Mouse (Mus musculus) heart, embryonic 16.5 days (tissue): ENCODE data around the gene Kif7. TPM values are rescaled to one million over a fixed set of nuclear protein-coding genes. Genes with fewer than 3 reads are reported as not detected.

ENCODE experiments used
- ATAC-seq: fragments of 200-750 bp; cut with Nextera tagmentation; replicated peaks from 2 replicates; pipeline ENCODE4 v1.8.0; 2017; ENCODE audit warnings: moderate number of reproducible peaks; ENCODE audit not compliant: insufficient read depth, low FRiP score; ENCODE audit errors: extremely low read depth
- H3K27ac ChIP-seq: fragments of 300-500 bp; sonication (generic); 2 replicates; pipeline ENCODE4 v1.5.1; 2014; ENCODE audit warnings: mild to moderate bottlenecking, low read length, control low read depth, moderate library complexity
- H3K27me3 ChIP-seq: fragments of 300-500 bp; sonication (generic); 2 replicates; pipeline ENCODE4 v1.6.1; 2014; ENCODE audit warnings: low read length, mixed read lengths; ENCODE audit not compliant: control insufficient read depth, insufficient read depth
- H3K36me3 ChIP-seq: fragments of 300-500 bp; sonication (generic); 2 replicates; pipeline ENCODE4 v1.6.1; 2014; ENCODE audit not compliant: control insufficient read depth, insufficient read depth
- H3K4me1 ChIP-seq: fragments of 300-500 bp; sonication (generic); 2 replicates; pipeline ENCODE4 v1.6.1; 2014; ENCODE audit warnings: low read length, mixed read lengths; ENCODE audit not compliant: control insufficient read depth, insufficient read depth
- H3K4me2 ChIP-seq: fragments of 300-500 bp; sonication (generic); 2 replicates; pipeline ENCODE4 v1.6.1; 2014; ENCODE audit warnings: low read depth, mild to moderate bottlenecking, control low read depth, low read length
- H3K4me3 ChIP-seq: fragments of 300-500 bp; sonication (generic); 2 replicates; pipeline ENCODE4 v1.5.1; 2014; ENCODE audit warnings: mild to moderate bottlenecking, control low read depth, low read length
- H3K9ac ChIP-seq: fragments of 300-500 bp; sonication (generic); 2 replicates; pipeline ENCODE4 v1.6.1; 2014; ENCODE audit warnings: low read length, control low read depth
- H3K9me3 ChIP-seq: fragments of 300-500 bp; sonication (generic); replicated peaks from 2 replicates; pipeline ENCODE4 v1.6.1; 2016; ENCODE audit warnings: low read length; ENCODE audit not compliant: control insufficient read depth
- WGBS: fragments of 180-500 bp; shearing (Covaris S2); extraction: QIAGEN DNeasy Blood & Tissue Kit; methylation state at CpG from one replicate; pipeline ENCODE4 v1.1.7; 2014; 5-methylcytosine and 5-hydroxymethylcytosine counted together
- polyA plus RNA-seq: library from polyadenylated mRNA; unstranded; fragments of >200 nt; fragmentation: Nextera tagmentation; extraction: Ambion mirVana; gene quantifications from 2 replicates; pipeline ENCODE4 v1.2.1, GENCODE M21; 2015

The Kif7 gene
- 1.5 and 1.8 TPM in 2 replicates for polyA plus RNA-seq

DNA sequence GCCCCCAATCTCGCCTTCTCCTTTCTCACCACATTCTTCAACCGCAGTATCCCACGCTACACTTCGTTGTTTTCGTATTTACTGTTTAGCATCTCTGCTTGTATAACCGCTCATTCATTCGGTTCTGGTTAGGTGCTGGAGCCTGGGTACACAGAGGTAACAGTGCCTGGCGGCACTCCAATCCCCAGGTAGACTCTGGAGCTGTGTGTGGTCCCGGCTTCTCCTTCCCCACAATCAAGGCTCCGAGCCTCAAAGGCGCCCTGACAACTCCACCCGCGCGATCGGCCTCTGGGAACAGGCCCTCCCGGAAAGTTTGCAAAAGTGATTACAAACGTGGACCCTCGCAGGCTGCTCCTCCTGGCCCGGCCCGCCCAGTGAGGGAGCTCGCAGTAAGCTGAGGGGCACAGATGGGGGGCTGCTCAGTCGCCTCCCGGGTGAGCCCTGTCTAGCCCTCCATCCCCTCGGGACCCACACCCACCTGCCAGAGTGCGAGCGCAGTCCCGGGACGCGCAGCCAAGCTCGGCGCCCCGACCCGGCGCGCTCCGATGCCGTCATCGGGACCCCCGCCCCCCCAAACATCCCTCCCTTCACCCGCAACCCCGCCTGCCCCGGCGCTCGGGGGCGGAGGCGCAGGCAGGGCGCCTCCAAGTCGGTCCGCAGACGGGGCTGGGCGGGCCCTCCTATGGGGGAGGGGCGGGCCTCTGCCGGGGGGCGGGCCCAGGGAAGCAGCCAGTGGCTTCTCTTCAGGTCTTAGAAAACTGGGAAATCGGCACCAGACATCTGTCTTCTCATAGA is at the start of gene Kif7:
TSS of gene Kif7 (minus strand) at position 534 of the 795 bp plus-strand sequence.
- peak within 1 kb of the TSS; percentile 85 for H3K9ac ChIP-seq
- no peaks in the 10 kb centered on the region for H3K9me3 ChIP-seq
- H3K27me3 ChIP-seq: peaks cover 19% of the 10 kb centered on the region
- no peaks in the 10 kb centered on the region for H3K36me3 ChIP-seq
- H3K27ac ChIP-seq: no peak within 1 kb of the TSS
- peaks cover 10% of the 10 kb centered on the region for H3K4me1 ChIP-seq
- H3K4me2 ChIP-seq: peak within 1 kb of the TSS; percentile 97
- H3K4me3 ChIP-seq: peak within 1 kb of the TSS; percentile 62
- peak; percentile 90 for ATAC-seq
- WGBS: 2% methylated on average over 55 of the region's 55 CpGs

DNA sequence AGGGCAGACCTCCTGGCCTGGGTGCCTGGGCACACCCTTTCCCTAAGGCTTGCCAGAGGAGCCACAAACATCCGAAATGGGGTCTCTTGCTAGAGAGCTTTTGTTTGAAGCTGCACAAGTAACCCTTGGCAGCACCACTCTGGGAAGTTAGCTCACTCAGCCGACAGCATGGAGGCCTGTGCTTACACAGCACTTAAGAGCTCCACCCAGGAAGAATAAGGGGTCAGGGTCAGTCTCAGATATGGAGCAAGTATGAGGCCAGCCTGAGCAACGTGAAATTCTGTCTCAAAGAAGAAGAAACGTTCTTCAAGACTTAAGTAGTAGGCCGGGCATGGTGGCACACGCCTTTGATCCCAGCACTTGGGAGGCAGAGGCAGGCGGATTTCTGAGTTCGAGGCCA is 46.6 kb upstream of the Kif7 start:
- Histone ChIP-seq H3K9ac (no peak overlapping the region), H3K27ac (no peak overlapping the region), H3K9me3 (no peaks in the 10 kb centered on the region), H3K4me3 (no peak overlapping the region), H3K27me3 (no peaks in the 10 kb centered on the region), H3K36me3 (no peaks in the 10 kb centered on the region), H3K4me2 (no peak overlapping the region), H3K4me1 (no peaks in the 10 kb centered on the region)
- ATAC-seq: no peak
- WGBS: 62% methylated on average over 8 of the region's 8 CpGs

GRCm38 (mm10) chr7:79761124-79761876 is 45.8 kb upstream of the Kif7 start:
- no peak overlapping the region for H3K27ac ChIP-seq
- H3K9me3 ChIP-seq: no peaks in the 10 kb centered on the region
- ATAC-seq: no peak
- no peak overlapping the region for H3K4me3 ChIP-seq
- H3K36me3 ChIP-seq: no peaks in the 10 kb centered on the region
- no peaks in the 10 kb centered on the region for H3K27me3 ChIP-seq
- no peak overlapping the region for H3K9ac ChIP-seq
- no peaks in the 10 kb centered on the region for H3K4me1 ChIP-seq
- WGBS: 64% methylated on average over 5 of the region's 5 CpGs
- H3K4me2 ChIP-seq: no peak overlapping the region

GRCm38 (mm10) chr7:79759766-79760165 is 44.2 kb upstream of the Kif7 start:
- no peak overlapping the region for H3K4me2 ChIP-seq
- H3K4me1 ChIP-seq: no peaks in the 10 kb centered on the region
- no peak overlapping the region for H3K27ac ChIP-seq
- H3K4me3 ChIP-seq: no peak overlapping the region
- H3K27me3 ChIP-seq: no peaks in the 10 kb centered on the region
- H3K9ac ChIP-seq: no peak overlapping the region
- no peaks in the 10 kb centered on the region for H3K36me3 ChIP-seq
- ATAC-seq: no peak
- no peaks in the 10 kb centered on the region for H3K9me3 ChIP-seq

DNA sequence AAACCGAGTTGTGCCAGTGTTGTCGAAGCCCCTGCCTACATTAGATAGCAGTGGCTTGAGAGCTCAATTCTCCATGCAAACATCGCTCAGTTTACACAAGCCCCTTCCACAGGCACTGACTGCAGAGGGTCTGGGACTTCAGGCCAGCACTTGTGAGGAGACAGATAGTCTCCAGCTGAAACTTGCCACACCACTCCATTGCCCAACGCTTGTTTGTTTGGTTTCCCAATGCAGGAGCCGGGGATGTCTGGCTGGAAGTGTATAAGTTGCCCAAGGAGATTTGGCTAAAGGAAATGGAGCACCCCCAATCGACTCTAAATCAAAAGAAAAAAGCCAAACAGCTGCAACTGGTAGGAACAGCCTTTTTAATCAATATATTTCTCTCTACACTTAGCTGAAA is 42.7 kb upstream of the Kif7 start:
- H3K4me1 ChIP-seq: no peaks in the 10 kb centered on the region
- H3K4me3 ChIP-seq: no peak overlapping the region
- no peaks in the 10 kb centered on the region for H3K27me3 ChIP-seq
- no peaks in the 10 kb centered on the region for H3K36me3 ChIP-seq
- ATAC-seq: no peak
- H3K4me2 ChIP-seq: no peak overlapping the region
- H3K9ac ChIP-seq: no peak overlapping the region
- WGBS: 55% methylated on average over 6 of the region's 6 CpGs
- no peaks in the 10 kb centered on the region for H3K9me3 ChIP-seq
- no peak overlapping the region for H3K27ac ChIP-seq

GRCm38 (mm10) chr7:79756334-79756733 is 40.8 kb upstream of the Kif7 start:
- Histone ChIP-seq H3K4me1 (no peaks in the 10 kb centered on the region), H3K9ac (no peak overlapping the region), H3K9me3 (no peaks in the 10 kb centered on the region), H3K27ac (no peak overlapping the region), H3K27me3 (no peaks in the 10 kb centered on the region), H3K4me3 (no peak overlapping the region), H3K4me2 (no peak overlapping the region), H3K36me3 (no peaks in the 10 kb centered on the region)
- WGBS: 46% methylated on average over 2 of the region's 2 CpGs
- ATAC-seq: no peak

DNA sequence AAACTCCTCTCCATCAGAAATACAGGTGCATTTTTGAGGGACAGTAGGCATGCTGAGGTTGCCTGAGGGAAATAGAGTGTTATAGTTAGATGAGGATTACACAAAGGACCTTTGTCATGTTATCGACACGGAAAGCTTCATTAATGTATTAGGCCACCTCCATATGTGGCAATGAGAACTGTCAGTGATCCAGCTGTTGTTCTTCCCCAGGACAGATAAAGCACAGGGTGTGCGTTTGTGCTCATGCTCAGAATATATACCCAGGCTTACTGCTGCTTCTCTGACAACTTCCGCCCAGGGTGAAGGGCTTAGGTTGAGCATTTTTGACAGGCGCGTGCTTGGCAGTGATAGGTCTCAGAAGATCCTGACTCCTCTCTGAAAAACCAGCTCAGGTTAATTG is 34.0 kb upstream of the Kif7 start:
- Histone ChIP-seq H3K9ac (no peak overlapping the region), H3K36me3 (no peaks in the 10 kb centered on the region), H3K4me3 (no peak overlapping the region), H3K9me3 (no peaks in the 10 kb centered on the region), H3K27ac (no peak overlapping the region), H3K27me3 (no peaks in the 10 kb centered on the region), H3K4me2 (no peak overlapping the region), H3K4me1 (no peaks in the 10 kb centered on the region)
- WGBS: 76% methylated on average over 6 of the region's 6 CpGs
- no peak for ATAC-seq

DNA sequence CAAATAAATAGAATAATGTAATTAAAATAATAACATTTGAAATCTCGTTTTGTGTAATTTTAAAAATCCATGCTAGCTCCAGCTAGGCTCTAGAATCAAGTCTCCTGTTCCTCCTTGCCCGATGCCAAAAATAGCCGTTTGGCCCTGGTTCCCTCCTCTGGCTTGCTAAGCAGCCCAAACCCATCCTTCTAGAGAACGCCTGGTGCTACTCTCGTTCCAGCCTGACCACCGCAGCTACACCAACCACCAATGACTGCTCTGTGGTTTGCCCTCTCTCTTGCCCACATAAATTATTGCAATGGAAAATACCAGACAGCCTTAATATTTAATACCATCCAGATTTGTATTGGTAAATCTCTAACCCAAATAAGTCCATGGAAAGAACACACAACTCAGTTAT is 32.1 kb upstream of the Kif7 start:
- H3K4me2 ChIP-seq: no peak overlapping the region
- no peak overlapping the region for H3K9ac ChIP-seq
- ATAC-seq: no peak
- H3K27ac ChIP-seq: no peak overlapping the region
- no peaks in the 10 kb centered on the region for H3K27me3 ChIP-seq
- no peaks in the 10 kb centered on the region for H3K9me3 ChIP-seq
- 50% methylated on average over 6 of the region's 6 CpGs for WGBS
- H3K4me1 ChIP-seq: 0 out of 2 replicates have a peak, but pooled peaks cover 2% of the 10 kb centered on the region
- no peaks in the 10 kb centered on the region for H3K36me3 ChIP-seq
- H3K4me3 ChIP-seq: no peak overlapping the region

DNA sequence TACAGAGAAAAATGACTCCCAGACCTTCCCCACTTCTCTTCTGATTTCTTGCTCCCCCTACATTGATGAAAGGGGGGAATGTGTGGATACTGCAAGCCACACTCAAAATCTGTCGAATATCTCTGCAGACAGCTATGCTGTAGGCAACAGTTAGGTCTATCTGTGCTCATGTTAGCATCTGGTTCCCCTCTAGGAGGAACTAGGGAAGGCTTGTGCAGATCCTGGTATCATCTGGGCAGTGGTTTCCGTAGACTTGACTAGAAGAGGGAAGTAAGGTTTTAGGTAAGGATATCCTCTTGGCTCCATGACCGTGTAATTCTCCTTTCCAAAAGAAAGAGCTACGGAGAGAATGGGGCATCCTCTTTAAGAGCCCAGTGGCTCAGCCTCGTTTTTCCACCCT is 29.1 kb upstream of the Kif7 start:
- H3K27ac ChIP-seq: no peak overlapping the region
- H3K4me2 ChIP-seq: no peak overlapping the region
- no peak overlapping the region for H3K4me3 ChIP-seq
- 0 out of 2 replicates have a peak, but pooled peaks cover 2% of the 10 kb centered on the region for H3K4me1 ChIP-seq
- 58% methylated on average over 5 of the region's 5 CpGs for WGBS
- H3K9ac ChIP-seq: no peak overlapping the region
- no peaks in the 10 kb centered on the region for H3K9me3 ChIP-seq
- H3K27me3 ChIP-seq: no peaks in the 10 kb centered on the region
- ATAC-seq: no peak
- H3K36me3 ChIP-seq: no peaks in the 10 kb centered on the region
